Mouse (Mus musculus): ENCODE data around the gene Trub2.
"Not testable (repeated sequence)": the region's sequence is repeated elsewhere in the genome, so short reads cannot be mapped to it uniquely, and the experiment has no call there.

Trub2 gene

GRCm38 (mm10) chr2:29787937-29788681 lies at the start of gene Trub2:
TSS of gene Trub2 (minus strand) at chr2:29788502.
- peak; percentile 82 for DNase-seq (ENCODE audit: extremely low spot score)

GRCm38 (mm10) chr2:29835391-29835899 lies 47.1 kb upstream of the Trub2 start:
- DNase-seq (ENCODE audit: extremely low spot score): peak; percentile 51

- no peak for DNase-seq (ENCODE audit: extremely low spot score)
Observed at GRCm38 (mm10) chr2:29833796-29834195, 45.5 kb upstream of the Trub2 start.

- no peak for DNase-seq (ENCODE audit: extremely low spot score)
Observed at GRCm38 (mm10) chr2:29831106-29831505, 42.8 kb upstream of the Trub2 start.

GRCm38 (mm10) chr2:29827709-29828024 lies 39.4 kb upstream of the Trub2 start:
- DNase-seq (ENCODE audit: extremely low spot score): no peak

GRCm38 (mm10) chr2:29826926-29827708 lies 38.8 kb upstream of the Trub2 start:
- DNase-seq (ENCODE audit: extremely low spot score): peak; percentile 95

- no peak for DNase-seq (ENCODE audit: extremely low spot score)
Observed at GRCm38 (mm10) chr2:29826318-29826925, 38.1 kb upstream of the Trub2 start.

- DNase-seq (ENCODE audit: extremely low spot score): peak; percentile 95
Observed at GRCm38 (mm10) chr2:29820025-29820817, 31.9 kb upstream of the Trub2 start, which contains the start of gene Urm1. TSS of gene Urm1 (plus strand) at chr2:29820075.

- no peak for DNase-seq (ENCODE audit: extremely low spot score)
Observed at GRCm38 (mm10) chr2:29819363-29819762, 31.1 kb upstream of the Trub2 start.

- peak; percentile 90 for DNase-seq (ENCODE audit: extremely low spot score)
Observed at GRCm38 (mm10) chr2:29817426-29818232, 29.3 kb upstream of the Trub2 start.

GRCm38 (mm10) chr2:29815678-29816371 lies 27.5 kb upstream of the Trub2 start:
- no peak for DNase-seq (ENCODE audit: extremely low spot score)

- peak; percentile 39 for DNase-seq (ENCODE audit: extremely low spot score)
Observed at GRCm38 (mm10) chr2:29803400-29803831, 15.1 kb upstream of the Trub2 start.

- no peak for DNase-seq (ENCODE audit: extremely low spot score)
Observed at GRCm38 (mm10) chr2:29802827-29803201, 14.5 kb upstream of the Trub2 start.

- DNase-seq (ENCODE audit: extremely low spot score): peak; percentile 94
Observed at GRCm38 (mm10) chr2:29802075-29802826, 13.9 kb upstream of the Trub2 start, which contains the start of gene Slc27a4. TSS of gene Slc27a4 (plus strand) at chr2:29802634.

GRCm38 (mm10) chr2:29792772-29793487 lies 4.6 kb upstream of the Trub2 start:
- DNase-seq (ENCODE audit: extremely low spot score): no peak

- peak; percentile 92 for DNase-seq (ENCODE audit: extremely low spot score)
Observed at GRCm38 (mm10) chr2:29787104-29787917, 991 bp downstream of the Trub2 start, which contains the start of gene Coq4. TSS of gene Coq4 (plus strand) at chr2:29787493.

- DNase-seq (ENCODE audit: extremely low spot score): no peak
Observed at GRCm38 (mm10) chr2:29784290-29784689, 4.0 kb downstream of the Trub2 start.

- not testable (repeated sequence) for DNase-seq (ENCODE audit: extremely low spot score)
Observed at GRCm38 (mm10) chr2:29781256-29781655, 7.0 kb downstream of the Trub2 start.

Measured in embryo, embryonic 9.5 days (tissue).